Mouse (Mus musculus) thymus, postnatal 25 days (tissue): ENCODE results near the gene Gm21973.

Experiments
- DNase-seq: peaks from one replicate; pipeline ENCODE4 v3.0.0; 2022

The Gm21973 gene

GRCm38 (mm10) chr15:10325080-10325479, at the start of gene Gm21973:
Gene Gm21973, plus strand, starts transcription at chr15:10325380.
- no peak for DNase-seq

DNA sequence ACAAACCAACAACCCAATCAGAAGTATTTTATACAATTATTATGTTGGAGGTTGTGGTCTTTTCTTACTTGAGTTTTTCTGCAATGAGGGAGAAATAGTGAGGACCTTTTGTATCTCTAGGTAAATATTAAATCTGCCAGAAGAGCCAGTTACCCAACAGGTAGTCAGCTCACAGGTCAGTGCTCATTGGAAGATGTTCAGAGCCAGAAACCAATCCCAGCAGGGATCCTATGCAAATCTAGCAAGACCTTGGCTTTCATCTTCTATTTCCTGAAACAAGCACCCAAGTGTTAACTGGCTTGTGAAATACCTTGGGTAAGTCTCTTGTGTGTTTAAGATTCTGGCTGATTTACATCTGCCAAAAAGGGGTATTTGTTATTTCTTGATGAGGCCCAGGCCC, 48.8 kb upstream of the Gm21973 start:
- DNase-seq, result no peak

DNA sequence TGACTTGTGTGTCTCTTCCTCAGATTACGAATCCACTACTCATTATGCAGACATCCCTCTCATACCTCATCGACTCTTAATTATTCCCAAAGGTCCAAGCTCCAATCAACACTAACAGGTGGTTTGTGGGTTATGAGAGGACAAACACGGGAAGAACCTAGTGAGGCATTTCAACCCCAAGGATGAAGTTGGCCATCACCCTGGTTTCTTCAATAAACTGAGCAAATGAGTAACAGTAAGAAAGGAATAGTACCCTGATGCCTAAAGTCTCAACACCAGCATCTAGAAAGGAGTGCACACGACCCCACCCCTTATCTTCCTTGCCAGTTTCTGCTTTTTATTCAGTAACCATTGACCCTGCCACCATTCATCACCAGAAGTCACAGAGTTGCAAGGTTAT, 47.7 kb upstream of the Gm21973 start:
- no peak for DNase-seq

GRCm38 (mm10) chr15:10281546-10281945, 43.6 kb upstream of the Gm21973 start:
- no peak for DNase-seq

GRCm38 (mm10) chr15:10283661-10284060, 41.5 kb upstream of the Gm21973 start:
- DNase-seq, result no peak

- no peak for DNase-seq
Observed at GRCm38 (mm10) chr15:10296570-10296969, 28.6 kb upstream of the Gm21973 start.

- no peak for DNase-seq
Observed at GRCm38 (mm10) chr15:10298058-10298457, 27.1 kb upstream of the Gm21973 start.

DNA sequence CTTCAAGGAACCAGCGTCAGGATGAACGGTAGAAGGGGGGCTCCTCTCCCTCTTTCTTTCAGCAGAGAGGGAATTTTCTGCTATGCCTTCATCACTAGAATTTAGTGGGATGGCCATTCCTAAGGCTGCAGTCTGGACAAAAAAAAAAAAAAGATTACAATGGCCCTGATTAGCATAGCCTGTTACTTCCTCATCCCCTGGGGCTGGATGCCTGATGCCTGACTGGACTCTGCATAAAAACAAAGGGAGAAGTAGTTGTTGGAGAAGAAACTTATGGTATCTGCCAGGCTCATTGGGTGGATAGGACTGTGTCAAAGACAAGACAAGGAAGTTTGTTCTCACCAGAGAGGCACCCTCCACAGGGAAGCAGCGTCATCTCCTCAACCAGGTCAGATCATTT, 25.7 kb upstream of the Gm21973 start:
- DNase-seq, result no peak

GRCm38 (mm10) chr15:10306461-10306860, 18.7 kb upstream of the Gm21973 start:
- DNase-seq, result no peak

GRCm38 (mm10) chr15:10311826-10312225, 13.4 kb upstream of the Gm21973 start:
- no peak for DNase-seq

DNA sequence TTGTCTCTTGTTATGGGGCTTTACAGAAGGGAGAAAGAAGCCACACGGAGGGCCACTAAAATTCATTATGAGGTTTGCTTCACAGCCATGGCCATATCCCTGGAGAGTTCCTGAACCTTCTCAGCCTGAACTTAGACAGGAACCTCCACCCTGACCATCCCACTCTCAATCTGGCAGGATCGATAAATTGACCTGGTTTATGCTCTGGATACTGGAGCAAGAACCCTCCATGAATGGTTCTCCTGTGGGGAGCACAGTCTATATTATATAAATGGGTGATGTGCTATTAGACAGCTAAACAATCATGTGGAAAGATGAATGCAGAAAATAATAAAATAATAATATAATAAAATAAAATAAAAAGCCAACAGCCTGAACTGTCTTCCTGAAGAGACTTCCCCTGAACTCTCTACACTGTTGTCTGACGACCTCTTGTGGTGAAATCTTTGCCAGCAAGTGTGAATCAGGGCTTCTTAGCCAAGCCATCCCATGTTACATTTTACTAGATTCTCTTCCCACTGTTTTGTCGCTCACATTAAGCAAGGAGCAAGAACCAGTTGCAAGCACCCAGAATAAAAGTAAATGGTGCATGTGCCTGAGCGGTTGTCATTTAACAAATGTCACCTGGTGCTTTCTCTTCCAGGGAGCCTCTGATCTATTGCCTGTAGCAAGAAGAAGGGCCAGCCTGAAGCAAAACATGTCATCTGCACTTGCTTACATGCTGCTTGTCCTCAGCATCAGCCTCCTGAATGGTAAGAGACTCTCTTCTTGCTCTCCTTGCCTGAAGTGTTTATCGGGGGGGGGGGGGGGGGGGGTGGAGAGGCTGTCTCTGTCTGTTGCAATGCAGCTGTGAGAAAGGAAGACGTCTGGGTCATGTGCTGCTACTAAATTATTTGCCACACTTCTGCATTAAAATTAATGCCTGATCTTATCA, 11.4 kb upstream of the Gm21973 start:
- peak; percentile 30 for DNase-seq

DNA sequence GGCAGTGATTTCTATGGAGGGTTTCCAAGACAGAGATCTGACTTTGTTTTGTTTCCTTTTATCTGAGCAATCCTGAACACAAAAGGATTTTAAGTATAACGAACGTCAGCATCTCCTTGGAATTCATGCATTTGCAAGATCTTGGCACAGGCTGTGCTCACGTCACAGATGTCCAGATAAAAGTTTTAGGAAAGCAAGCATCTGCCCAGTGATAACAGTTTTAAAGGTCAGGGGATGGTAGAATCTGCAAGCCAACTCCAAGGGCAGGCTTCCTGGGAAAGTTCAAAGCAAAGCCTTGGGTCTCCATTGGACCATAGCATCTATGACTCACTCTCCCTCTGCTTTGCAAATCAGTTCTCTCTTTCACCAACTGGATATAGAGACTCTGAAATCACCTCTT, 5.4 kb downstream of the Gm21973 start:
- no peak for DNase-seq

GRCm38 (mm10) chr15:10332566-10332965, 7.4 kb downstream of the Gm21973 start:
- no peak for DNase-seq

DNA sequence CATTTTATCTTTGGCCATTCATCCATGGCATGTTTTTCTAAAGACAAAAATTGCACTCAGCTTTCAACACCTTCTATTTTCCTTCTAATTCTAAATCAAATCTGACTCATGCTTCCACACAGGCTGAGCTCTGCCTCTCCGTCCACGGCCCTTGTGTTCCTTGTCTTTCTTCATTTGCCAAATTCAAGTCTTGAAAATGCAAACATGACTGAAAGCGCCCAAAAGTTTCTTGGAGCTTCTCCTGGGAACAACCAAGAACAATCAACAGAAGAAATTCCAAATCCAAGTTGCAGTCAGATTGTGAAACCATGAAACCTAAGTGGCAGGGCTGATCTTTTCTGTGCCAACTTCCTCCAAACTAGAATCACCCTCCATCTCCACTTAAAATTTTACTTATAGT, 13.4 kb downstream of the Gm21973 start:
- no peak for DNase-seq

DNA sequence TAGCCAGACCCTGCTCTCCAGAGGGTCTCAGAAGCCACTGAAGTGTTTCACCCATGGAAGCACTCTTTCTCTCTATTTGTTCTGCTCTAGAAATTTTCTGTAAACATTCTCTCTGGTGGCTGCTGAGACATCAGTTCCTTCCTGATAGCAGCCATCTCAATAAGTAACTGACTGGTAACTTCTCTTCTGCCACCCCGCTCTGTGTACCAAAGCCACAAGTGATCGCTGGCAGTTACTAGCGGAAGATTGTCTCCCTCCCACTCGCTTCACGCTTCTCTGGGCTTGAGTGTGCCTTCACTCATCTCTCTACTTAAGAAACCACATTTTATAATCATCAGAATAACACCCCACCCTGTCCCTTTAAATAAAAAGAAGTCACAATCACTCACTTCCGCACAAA, 21.9 kb downstream of the Gm21973 start:
- DNase-seq, result no peak

- no peak for DNase-seq
Observed at GRCm38 (mm10) chr15:10358039-10358948, 33.1 kb downstream of the Gm21973 start, which contains the start of gene Agxt2. Gene Agxt2, plus strand, starts transcription at chr15:10358532.

GRCm38 (mm10) chr15:10366331-10366730, 41.2 kb downstream of the Gm21973 start:
- DNase-seq, result no peak

DNA sequence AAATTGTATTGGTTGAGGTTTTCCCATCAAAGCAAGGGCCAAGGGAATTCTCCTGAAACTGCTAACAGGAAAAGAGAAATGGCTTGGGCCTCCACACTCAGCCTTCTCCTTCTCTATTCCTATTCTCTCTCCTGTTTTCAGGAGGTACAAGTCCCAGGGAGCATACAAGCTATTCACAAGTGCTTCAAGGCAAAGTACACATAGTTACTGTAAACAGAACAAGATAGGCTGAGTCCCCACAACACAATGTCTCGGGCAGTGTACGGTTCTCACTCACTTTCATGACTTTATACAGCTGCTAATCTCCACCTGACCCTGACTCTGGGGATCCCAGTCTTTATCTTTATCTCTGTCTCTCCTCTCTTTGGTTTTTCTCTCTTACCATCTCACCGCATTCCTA, 50.2 kb downstream of the Gm21973 start:
- no peak for DNase-seq

GRCm38 (mm10) chr15:10378338-10378959, 53.3 kb downstream of the Gm21973 start:
- DNase-seq, result no peak

DNA sequence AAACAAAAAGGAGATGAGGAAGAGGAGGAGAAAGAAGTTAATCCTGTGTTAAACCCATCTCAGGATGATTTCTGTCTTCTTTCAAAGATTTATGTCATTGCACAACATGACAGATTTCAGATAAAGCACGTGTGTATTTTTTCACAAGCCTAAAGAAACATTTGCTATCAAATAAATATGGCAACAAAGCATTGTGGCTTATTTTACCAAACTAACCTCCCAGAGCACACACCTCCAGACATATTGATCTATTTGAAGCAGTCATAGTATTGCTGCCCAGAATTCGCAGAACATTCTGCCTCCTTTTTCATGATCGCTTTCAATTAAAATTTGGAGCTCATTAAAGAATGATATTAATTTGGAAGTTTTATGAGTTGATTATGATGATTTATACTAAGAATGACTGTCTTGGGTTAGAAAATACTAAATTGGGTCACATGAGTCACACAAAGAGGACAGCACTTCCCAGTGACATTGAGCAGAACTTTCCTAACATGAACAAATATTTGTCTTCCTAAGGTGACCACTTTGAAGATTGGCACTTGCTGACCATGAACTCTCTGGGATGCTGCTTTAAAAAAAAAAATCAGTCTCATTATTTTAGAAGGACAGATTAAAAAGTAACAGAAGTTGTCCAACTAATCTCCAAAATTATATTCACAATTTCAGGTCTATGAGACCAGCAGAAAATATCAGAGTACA, 54.7 kb downstream of the Gm21973 start:
- no peak for DNase-seq

DNA sequence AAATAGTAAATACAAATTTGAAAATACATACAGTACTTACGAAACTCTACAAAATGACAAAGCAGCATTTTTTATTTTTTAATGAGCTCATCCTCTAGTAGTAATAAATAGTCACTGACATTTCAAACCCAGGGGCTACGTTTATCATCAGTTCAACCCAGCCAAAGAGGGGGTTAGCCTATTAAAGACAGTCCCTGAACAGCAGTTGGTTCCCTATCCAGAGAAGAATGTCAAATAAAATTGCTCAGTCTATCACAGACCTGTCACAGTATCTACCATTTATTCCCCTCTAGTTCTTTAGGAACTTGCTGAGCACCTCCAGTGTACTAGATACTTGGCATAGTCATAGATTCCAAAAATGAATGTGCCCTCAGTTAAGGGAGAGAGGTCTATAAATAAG, 62.1 kb downstream of the Gm21973 start:
- no peak for DNase-seq

DNA sequence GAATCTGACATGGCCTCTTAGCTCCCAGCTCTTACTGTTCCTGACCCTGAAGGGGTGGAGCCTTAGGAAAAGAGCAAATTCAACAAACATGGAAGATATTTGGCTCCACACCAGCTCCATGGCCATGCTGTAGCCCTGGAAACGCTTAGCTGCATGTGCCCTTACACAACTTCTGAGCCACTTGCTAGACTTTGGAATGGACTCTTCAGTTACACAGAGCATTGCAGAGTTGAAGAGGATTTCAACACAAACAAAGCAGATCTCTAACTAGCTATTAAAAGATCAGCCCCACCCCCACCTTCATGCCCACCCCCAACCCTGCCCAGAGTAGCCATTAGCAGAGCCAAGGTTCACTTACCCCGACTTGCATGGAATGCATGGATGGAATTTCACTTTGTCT, 74.6 kb downstream of the Gm21973 start:
- DNase-seq, result no peak

DNA sequence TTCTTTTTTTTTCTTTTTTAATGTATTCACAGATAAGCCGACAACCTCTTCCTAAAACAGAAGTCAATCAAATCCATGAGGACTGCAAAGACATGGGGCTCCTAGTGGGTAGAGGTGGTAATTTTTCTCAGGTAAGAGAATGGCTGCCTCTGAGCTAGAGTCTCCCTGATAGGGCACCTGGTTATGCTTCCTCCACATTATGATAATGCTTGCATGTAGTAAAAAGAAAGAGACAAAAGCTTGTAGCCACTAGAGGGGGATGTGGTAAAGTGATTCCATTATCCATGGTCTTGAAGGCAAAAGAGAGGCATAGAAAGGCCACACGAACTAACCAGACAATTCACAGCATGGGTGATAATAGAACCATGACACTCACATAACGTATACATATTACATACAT, 75.2 kb downstream of the Gm21973 start:
- no peak for DNase-seq
